Mouse (Mus musculus): Measurements from ENCODE around the gene A3galt2.

Gene A3galt2

GRCm38 (mm10) chr4:128728431-128728851, 26.7 kb upstream of the A3galt2 start:
- DNase-seq (ENCODE audit: low spot score), result no peak

GRCm38 (mm10) chr4:128729033-128729708, 26.0 kb upstream of the A3galt2 start:
- no peak for DNase-seq (ENCODE audit: low spot score)

- no peak for DNase-seq (ENCODE audit: low spot score)
These were observed 25.5 kb upstream of the A3galt2 start for GRCm38 (mm10) chr4:128729709-128730037.

DNA sequence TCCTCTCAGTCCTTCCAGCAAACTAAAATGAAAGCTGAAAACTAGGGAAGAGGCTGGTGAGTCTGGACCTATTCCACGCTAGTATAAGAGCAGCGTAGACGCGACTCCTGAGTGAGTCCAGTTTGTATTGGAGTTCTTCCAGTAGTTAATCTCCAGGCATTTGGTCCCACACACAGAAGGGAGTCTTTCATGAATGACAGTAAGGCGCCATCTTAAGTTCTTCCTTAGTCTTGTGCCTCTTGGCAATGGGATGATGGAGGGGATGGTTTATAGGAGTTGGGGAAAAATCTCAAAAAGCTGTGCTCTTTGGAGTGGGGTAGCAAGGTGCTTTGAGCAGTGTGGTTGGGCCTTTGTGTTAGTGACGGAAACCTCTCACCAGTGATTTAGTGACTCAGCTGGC, 24.9 kb upstream of the A3galt2 start:
- no peak for DNase-seq (ENCODE audit: low spot score)

- DNase-seq (ENCODE audit: low spot score), result no peak
These were observed 22.4 kb upstream of the A3galt2 start for GRCm38 (mm10) chr4:128732794-128733193.

- no peak for DNase-seq (ENCODE audit: low spot score)
These were observed 21.7 kb upstream of the A3galt2 start for GRCm38 (mm10) chr4:128733496-128733895.

DNA sequence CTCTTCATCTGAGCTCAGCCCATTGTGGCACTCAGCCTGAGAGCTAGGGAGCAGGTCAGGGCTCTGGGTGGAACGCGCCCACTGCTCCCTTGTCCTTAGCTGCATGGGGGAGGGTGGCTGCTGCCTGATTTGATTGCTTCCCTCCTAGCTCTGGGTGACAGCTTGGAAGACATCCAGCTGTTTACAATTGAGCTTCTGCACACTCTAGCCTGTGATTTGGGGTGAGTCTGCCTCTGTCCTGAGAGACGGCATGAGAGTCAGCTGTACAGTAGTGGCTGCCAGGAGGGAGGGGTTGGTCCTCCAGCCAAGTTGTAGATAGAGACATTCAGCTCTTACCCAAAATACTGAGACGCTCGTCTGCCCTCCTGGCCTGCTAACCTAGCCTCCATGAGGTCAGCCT, 20.9 kb upstream of the A3galt2 start:
- no peak for DNase-seq (ENCODE audit: low spot score)

- no peak for DNase-seq (ENCODE audit: low spot score)
These were observed 20.2 kb upstream of the A3galt2 start for GRCm38 (mm10) chr4:128734721-128735671.

GRCm38 (mm10) chr4:128737137-128737589, 18.0 kb upstream of the A3galt2 start:
- DNase-seq (ENCODE audit: low spot score), result peak; percentile 52

- DNase-seq (ENCODE audit: low spot score), result no peak
These were observed 17.1 kb upstream of the A3galt2 start for GRCm38 (mm10) chr4:128737825-128738610.

DNA sequence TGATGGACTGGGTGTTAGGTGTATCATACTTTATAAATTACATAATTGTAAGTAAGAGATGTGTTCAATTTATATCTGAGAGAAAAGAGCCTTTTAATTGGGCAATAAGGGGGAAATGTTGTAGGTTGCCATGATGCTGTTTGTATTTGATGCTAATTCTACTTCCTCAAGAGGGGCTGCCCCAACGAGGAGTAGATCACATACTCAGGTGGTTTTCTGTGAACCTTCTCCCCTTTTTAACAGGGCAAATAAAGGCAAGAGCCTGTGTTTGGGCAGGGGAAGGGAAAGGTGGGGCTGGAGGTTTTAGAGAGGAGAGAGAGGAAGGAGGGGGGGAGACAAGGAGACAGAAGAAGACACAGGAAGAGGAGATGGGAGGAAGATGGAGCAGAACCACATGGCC, 14.3 kb upstream of the A3galt2 start:
- no peak for DNase-seq (ENCODE audit: low spot score)

GRCm38 (mm10) chr4:128741906-128742305, 13.3 kb upstream of the A3galt2 start:
- DNase-seq (ENCODE audit: low spot score), result no peak

GRCm38 (mm10) chr4:128742379-128742970, 12.7 kb upstream of the A3galt2 start:
- DNase-seq (ENCODE audit: low spot score), result no peak

DNA sequence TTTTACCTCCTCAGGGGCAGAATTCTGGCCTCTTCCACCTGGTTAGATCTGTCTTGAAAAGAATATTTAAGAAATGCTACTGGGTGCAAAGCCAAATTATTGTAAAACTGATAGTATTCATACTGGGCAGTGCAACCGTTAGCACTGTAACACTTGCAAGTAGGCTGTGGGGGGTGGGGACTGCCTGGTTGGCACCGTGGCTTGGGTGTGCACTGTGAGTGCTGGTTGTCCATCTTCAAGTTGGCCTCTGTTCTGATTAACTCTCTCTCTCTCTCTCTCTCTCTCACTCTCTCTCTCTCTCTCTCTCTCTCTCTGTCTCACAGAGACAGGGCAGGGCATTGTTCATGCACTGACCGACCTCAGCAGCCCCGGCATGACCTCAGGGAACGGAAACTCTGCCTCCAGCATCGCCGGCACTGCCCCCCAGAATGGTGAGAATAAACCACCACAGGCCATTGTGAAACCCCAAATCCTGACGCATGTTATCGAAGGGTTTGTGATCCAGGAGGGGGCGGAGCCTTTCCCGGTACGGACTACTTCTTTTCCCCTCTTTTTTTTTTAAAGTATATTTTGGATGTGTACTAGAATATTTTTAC, 12.0 kb upstream of the A3galt2 start:
- DNase-seq (ENCODE audit: low spot score), result no peak

GRCm38 (mm10) chr4:128745160-128745559, 10.0 kb upstream of the A3galt2 start:
- no peak for DNase-seq (ENCODE audit: low spot score)

GRCm38 (mm10) chr4:128747614-128748270, 7.4 kb upstream of the A3galt2 start:
- no peak for DNase-seq (ENCODE audit: low spot score)

- DNase-seq (ENCODE audit: low spot score), result no peak
These were observed 6.9 kb upstream of the A3galt2 start for GRCm38 (mm10) chr4:128748309-128748708.

DNA sequence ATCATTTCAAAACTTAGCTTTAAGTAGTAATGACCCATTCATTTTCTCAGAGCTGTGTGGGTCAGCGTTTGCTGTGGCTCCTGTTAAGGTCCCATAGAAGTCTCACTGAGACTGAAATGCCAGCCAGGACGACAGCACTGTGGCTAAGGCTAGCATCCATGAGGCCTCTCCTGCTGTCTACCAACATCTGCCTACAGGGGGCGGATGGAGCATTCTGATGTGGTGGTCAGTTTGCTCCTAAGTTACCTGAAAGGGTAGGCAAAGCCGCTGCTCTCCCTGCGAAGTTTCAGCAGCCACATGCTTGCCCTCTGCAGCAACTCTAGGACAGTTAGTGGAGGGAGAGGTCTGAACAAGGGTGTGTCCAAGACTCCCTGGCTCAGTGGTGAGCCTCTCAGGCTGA, 4.2 kb upstream of the A3galt2 start:
- DNase-seq (ENCODE audit: low spot score), result peak; percentile 61

GRCm38 (mm10) chr4:128752031-128752757, 3.0 kb upstream of the A3galt2 start:
- DNase-seq (ENCODE audit: low spot score), result no peak

DNA sequence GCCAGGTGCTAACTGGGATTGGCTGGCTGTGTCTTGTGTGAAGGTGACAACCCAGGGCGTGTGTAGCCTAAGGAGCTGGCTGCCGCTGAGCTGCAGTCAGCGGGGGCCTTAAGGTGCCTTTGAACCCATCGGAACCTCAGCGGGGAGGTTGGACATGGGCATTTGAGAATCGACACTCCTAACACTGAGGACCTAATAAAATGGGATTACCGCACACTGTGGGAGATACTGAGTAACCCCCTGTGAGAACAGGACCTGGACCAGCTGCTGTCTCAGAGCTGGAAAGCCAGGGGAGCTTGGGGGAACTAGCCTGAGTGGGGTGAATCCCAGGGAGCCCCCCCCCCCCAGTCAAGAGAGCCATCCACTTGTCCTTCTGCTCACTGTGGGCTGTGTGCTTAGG, 1.6 kb upstream of the A3galt2 start:
- DNase-seq (ENCODE audit: low spot score), result no peak
